Comparison of ENCODE assay signal across 7 mouse cellular contexts in genomic region chr8:120425199-120425941, GRCm38 (mm10).
DNase-seq lines count a peak whose midpoint lies in the region; ATAC-seq lines count a peak whose summit lies in the region.

No protein-coding gene starts in this region.

- ATAC-seq in lung, embryonic 16.5 days (ENCODE audit: low read depth), result peak; percentile 84
- peak; percentile 90 for ATAC-seq in forebrain, embryonic 16.5 days

- H3K4me2 ChIP-seq in lung, embryonic 16.5 days (ENCODE audit: low read depth, low read length), result peak overlapping the region; percentile 10; the same call in 1 of the 2 replicates
- no peak overlapping the region for H3K4me2 ChIP-seq in forebrain, embryonic 16.5 days (ENCODE audit: low read length)

- no peak for DNase-seq in lung, postnatal 36 days
- DNase-seq in lung, postnatal 10 days, result peak; percentile 64
- DNase-seq in yolk sac, embryonic 10.5 days (ENCODE audit: low spot score), result peak; percentile 42
- no peak for DNase-seq in adrenal gland, adult 18-20 months (ENCODE audit: low spot score in 2 of 2)
- no peak for DNase-seq in adrenal gland, postnatal 25 days

- H3K9me3 ChIP-seq in lung, embryonic 16.5 days (ENCODE audit: control insufficient read depth, low read length), result no peaks in the 10 kb centered on the region
- H3K9me3 ChIP-seq in forebrain, embryonic 16.5 days (ENCODE audit: control insufficient read depth, low read length), result no peaks in the 10 kb centered on the region

- peak overlapping the region; percentile 91 for H3K27ac ChIP-seq in lung, embryonic 16.5 days (ENCODE audit: low read length)
- H3K27ac ChIP-seq in forebrain, embryonic 16.5 days (ENCODE audit: low read length), result peak overlapping the region; percentile 98

- H3K36me3 ChIP-seq in lung, embryonic 16.5 days (ENCODE audit: control insufficient read depth, insufficient read depth, low read length), result no peaks in the 10 kb centered on the region
- no peaks in the 10 kb centered on the region for H3K36me3 ChIP-seq in forebrain, embryonic 16.5 days (ENCODE audit: control insufficient read depth, insufficient read depth)

- peak overlapping the region; percentile 29; the same call in 1 of the 2 replicates for H3K9ac ChIP-seq in lung, embryonic 16.5 days (ENCODE audit: low read length)
- H3K9ac ChIP-seq in forebrain, embryonic 16.5 days (replicated peaks; ENCODE audit: low read depth, low read length), result peak overlapping the region; percentile 38

- WGBS in lung, embryonic 16.5 days, result 29% methylated on average over 8 of the region's 8 CpGs
- 6% methylated on average over 6 of the region's 8 CpGs for WGBS in forebrain, embryonic 16.5 days

- H3K4me1 ChIP-seq in lung, embryonic 16.5 days (replicated peaks; ENCODE audit: control insufficient read depth, insufficient read depth, low read length), result peaks cover 56% of the 10 kb centered on the region
- H3K4me1 ChIP-seq in forebrain, embryonic 16.5 days (replicated peaks; ENCODE audit: control insufficient read depth, insufficient read depth, low read length), result peaks cover 66% of the 10 kb centered on the region

- H3K4me3 ChIP-seq in lung, embryonic 16.5 days (ENCODE audit: low read length), result no peak overlapping the region
- H3K4me3 ChIP-seq in forebrain, embryonic 16.5 days (replicated peaks; ENCODE audit: low read length), result no peak overlapping the region

- no peaks in the 10 kb centered on the region for H3K27me3 ChIP-seq in lung, embryonic 16.5 days (ENCODE audit: control insufficient read depth, insufficient read depth, low read depth, low read length)
- H3K27me3 ChIP-seq in forebrain, embryonic 16.5 days (replicated peaks; ENCODE audit: control insufficient read depth, insufficient read depth, low read length), result no peaks in the 10 kb centered on the region

Comparison
In these comparisons a context has a peak if more than half of its experiments do, and no peak if none do; other contexts are left out.
1. DNase-seq: peak in lung, postnatal 10 days (single experiment) and yolk sac, embryonic 10.5 days (single experiment); none in lung, postnatal 36 days (single experiment), adrenal gland, adult 18-20 months (0 of 2) and adrenal gland, postnatal 25 days (single experiment).